Mouse (Mus musculus): ENCODE measurements around the gene Btg3.

- no peak for TF ChIP-seq CTCF (IDR thresholded peaks at IDR 0.05; ENCODE audit: low read depth)
- TF ChIP-seq EP300 (IDR thresholded peaks at IDR 0.05; ENCODE audit: low read depth): no peak
These were observed 39.5 kb upstream of the Btg3 start for GRCm38 (mm10) chr16:78416500-78416899.

Data from heart, postnatal 0 days (tissue).